Mouse (Mus musculus) testis, postnatal 14 days (tissue): ENCODE data around the gene Olfr816.
"Not testable (repeated sequence)": the region's sequence is repeated elsewhere in the genome, so short reads cannot be mapped to it uniquely, and the experiment has no call there.

Experiments used
- DNase-seq: peaks from one replicate; pipeline ENCODE4 v3.0.0; 2021; ENCODE audit warnings: low spot score

The Olfr816 gene

GRCm38 (mm10) chr10:129915497-129915896 is at the start of gene Olfr816:
Gene Olfr816 (minus strand): TSS chr10:129915597.
- DNase-seq, result no peak

DNA sequence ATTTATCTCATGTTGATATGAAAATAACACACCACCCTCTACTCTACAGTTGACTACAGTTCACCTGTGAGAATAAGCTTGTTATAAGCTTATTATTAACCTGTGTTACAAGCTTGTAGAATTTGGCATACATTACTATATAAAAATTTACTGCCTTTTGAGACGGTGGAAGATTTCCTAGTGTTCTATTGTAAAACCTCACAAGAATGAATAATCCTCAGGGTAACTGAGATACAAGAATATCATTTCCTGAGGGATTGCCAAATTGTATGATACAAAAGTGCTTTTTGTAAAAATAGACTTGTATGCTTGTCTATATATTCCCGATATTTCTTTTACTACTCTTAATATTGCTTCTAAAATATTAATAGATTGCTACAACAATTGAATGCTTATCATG is 33.6 kb upstream of the Olfr816 start, which contains the start of gene Olfr818:
Gene Olfr818, minus strand, starts transcription at position 101 of the 400 bp plus-strand sequence.
- no peak for DNase-seq

- not testable (repeated sequence) for DNase-seq
Observed at GRCm38 (mm10) chr10:129905767-129906166, 9.6 kb downstream of the Olfr816 start, which contains the start of gene Olfr815. Gene Olfr815 (minus strand): TSS chr10:129905867.

DNA sequence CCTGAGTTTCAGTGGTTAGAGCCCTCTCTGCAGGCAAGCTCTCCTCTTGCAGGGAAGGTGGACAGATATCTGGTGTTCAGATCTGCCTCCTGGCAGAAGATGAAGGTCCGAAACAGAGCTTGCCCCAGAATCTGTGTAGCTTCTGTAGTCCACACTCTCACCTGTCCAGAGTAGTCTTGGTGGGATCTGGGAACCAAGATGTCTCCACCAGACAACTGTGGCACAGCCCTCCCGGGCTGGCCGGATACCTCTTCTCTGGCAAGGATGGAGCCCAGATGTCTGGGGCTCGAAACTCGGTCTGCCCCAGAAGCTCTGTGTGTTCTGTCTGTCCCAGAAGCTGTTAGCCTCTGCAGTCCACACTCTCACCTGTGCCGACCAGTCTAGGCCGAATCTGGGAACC is 29.5 kb downstream of the Olfr816 start:
- no peak for DNase-seq

GRCm38 (mm10) chr10:129885496-129885895 is 29.9 kb downstream of the Olfr816 start:
- DNase-seq, result not testable (repeated sequence)

GRCm38 (mm10) chr10:129879751-129880150 is 35.6 kb downstream of the Olfr816 start, which contains the start of gene Olfr814:
Gene Olfr814 (minus strand): TSS chr10:129879851.
- DNase-seq, result not testable (repeated sequence)
